Mouse (Mus musculus) kidney, adult 11 months (tissue): ENCODE measurements at regions not wholly inside any gene's neighbourhood (a gene's known extent, or its start where the extent isn't known, plus 50 kb on each side); places are given as distances from the start of the nearest gene placed in this dataset.

Experiments
- DNase-seq: peaks from one replicate; pipeline ENCODE4 v3.0.0; 2022

DNA sequence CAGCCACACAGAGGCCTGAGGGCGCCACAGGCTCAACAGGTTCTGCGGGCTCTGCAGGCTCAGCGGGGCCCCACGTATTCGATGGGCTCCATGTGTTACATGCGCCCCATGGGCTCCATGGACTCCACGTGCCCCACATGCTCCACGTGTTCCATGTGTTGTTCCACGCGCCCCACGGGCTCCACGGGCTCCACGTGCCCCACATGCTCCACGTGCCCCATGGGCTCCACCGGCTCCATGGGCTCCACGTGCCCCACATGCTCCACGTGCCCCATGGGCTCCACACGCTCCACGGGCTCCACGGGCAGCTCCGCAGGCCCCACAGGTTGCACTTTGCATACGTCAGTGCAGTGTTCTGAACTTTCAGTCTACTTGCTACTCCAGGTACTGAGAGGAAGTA is 114.0 kb upstream of the Map1b start:
- DNase-seq = no peak

DNA sequence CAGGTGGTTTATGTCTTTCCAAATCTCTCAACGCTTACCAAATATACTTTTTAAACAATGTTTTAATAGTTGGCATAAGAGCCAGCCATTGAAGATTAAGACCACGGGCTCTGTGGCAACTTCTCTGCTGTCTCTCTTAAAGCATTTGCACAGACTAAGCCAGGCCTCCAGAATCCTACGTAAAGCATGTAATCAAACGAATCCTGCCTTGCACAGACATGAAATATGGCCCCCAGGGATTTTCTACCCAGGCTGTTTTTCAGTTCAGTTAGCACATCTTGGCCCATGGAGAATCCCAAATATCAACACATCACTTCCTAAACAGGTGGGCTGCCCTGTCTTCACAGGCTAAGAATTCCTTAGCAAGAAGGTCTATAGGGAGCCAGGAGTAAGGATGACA is 108.9 kb upstream of the Map1b start:
- DNase-seq = no peak

DNA sequence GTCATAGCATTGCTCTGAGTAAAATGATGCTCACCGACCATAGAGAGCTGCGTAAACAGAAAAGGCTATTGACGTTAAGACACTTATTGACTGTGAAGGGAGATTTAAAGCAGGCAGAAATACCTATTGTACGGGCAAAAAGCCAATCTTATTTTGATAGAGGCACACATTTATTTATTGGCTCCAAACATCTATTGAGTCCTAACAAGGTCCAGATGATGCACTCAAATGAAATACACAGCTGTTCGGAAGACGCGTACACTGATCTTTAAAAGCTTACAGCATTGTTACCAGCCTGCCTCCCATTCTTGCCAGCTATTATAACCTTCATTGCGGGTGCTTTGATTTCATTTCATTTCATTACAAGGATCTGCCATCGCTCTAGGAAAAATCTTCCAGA is 102.0 kb upstream of the Map1b start:
- DNase-seq = no peak

DNA sequence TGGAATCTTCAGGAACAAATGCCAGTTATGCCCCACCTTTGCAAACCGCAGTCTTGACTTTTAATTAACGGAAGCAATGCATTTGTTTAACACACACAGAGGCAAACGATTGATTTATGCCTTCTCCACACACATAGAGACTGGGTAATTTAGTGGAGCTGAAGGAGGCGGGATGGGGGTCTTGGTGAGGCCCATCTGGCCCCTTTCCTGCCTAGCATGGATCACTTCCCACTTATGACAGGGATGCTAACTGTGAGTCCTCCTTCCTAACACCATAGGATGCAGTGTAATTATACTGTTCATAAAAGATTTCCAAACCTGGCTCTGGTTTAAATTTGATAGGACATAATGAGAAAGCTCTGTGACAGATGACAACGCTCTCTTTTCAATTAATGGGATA is 101.1 kb upstream of the Map1b start:
- DNase-seq = no peak

DNA sequence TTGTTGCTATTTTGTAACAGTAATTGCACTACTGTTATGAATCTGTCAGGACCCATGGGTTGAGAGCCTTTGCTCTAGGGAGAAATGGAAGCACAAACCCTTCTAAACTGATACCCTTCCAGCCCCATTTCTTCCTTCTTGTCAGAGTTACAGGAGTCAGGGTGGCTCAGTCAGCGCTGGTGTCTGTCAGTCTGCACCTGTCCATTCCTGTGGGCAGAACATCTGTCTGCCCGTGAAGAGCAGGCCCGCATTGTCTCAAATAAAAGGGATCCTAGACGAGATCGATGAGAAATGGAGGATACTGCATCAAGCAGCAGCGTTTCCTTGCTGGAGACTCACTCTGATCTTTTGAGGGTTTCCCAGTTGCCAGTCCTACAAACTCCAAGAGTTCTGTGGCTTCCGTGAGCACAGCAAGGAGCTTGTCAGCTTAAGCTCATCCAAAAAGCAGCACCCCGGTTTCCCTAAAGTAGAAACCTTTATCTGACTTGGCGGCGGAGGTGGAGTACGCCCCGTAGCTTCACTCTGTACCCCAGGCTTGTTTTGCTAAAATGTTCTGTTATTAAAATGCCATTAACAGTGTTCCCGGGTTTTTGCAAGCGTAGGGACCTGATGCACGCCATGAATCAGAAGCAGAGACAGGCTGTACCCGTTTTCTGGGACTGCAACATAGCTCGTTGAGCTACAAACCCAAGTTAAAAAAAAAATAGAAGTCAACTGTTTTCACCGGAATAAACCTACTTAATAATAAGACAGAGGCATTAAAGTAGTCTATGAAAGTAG is 95.6 kb upstream of the Map1b start:
- DNase-seq = no peak

DNA sequence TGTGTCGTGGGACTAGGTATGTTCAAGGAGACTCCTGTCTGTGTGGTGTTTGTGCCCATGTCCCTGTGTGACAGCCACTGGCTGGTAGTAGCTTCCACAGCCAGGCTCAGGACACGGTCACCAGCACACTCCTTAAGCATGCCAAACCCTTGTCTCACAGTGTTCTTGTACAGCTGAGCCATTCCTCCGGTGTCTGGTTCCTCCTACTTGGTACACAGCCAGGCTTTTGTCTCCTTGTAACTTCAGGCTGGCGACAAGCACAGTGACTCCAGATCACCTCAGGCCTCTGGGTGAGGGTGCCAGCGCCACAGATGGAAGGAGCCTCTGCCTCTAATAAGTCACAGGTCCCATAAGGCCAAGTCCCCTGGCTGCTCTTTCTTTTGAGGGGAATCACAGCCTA is 94.2 kb upstream of the Map1b start:
- no peak for DNase-seq

DNA sequence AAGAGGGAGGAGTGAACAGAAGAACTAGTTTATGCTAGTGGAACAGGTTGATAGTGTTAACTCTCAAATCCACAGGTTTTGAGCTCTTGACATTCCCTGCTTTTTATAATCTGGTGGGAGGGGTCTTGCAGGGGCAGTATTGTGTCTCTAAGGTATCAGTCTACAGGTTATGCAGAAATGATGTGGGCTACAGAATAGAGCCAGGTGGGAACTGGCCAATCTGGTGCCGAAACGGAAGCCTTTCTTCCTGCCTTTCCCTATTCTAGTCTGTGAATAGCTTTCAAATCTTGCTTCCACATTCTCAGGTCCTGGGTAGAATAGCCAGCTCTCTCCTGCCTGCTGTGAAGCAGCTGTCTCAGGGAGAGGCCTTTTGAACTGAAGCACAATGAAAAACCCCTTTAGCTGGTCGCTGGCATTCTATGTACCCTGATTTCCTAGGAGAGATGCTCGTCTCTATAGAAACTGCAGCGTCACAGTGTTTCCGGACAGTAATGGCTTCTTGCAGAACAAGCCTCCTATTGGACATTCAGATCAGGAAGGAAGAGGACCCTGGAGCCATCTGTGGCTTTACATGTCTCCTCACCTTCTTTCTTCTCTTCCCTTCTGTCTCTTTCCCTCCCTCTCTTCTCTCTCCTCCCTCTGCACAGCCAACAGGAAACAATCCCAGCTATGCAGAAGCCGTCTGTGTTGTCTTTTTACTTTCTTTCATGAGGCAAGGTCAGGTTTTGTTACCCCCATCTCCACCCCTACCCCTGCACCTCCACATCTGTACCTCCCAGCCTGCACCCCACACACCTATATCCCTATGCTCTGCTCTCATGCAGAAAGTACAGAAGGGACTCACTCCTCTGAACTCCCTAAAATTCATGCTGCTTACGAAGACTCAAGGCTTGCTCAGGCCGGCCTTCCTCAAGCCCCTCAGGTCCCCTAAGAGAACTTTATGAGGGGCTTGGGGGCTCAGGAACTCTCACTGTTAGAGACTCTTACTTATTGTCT is 93.1 kb upstream of the Map1b start:
- DNase-seq = no peak

DNA sequence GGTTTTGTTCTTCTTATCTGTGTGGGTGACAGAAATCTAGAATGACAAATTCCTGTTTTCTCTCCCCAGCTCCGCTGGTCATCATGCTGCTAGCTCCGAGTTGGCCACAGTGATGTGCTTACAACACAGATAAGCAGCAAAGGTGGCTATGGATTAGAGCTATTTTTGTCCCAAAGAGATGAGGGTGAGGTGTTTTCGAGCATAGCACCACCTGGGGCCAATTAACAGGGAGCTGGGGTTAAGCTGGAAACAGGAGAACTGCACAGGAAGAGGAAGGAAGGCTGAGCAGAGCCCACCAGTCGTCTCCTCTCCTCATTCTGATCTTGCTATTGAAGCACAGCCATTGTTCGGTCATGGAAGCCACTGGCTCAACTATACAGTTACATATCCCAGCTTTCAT is 92.3 kb upstream of the Map1b start:
- DNase-seq = no peak

DNA sequence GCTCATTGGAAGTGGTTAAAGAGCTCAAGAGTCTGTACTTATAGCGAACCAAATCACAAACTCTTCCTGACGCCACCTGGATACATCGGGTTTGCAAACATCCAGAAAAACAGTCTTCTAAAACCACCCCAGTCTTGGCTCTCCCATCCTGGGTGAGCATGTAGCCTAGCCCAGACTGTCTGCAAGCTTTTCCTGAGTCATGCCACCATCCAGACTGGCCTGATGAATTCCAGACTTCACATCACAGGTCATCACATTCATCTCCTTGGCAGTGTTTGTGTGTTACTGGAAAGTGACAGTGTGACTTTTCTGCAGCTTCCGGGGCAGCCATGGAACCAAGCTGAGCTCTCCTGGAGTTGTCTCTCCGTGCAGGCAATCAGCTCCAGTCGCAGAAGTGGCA is 90.9 kb upstream of the Map1b start:
- no peak for DNase-seq

DNA sequence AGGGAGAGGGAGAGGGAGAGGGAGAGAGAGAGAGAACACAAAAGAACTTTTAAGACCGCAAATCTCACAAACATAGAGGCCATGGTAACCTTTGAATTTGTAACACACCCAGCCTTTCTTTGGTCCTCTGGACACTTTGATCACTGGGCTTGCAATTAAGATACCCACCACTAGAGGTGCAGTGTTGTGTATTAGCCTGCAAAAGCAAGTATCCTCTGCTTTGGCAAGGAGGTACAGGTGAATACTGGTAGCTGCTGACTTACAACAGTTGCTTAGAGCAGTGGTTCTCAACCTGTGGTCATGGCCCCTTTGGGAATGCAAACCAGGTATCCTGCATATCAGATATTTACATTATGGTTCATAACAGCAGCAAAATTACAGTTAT is 90.3 kb upstream of the Map1b start:
- no peak for DNase-seq

DNA sequence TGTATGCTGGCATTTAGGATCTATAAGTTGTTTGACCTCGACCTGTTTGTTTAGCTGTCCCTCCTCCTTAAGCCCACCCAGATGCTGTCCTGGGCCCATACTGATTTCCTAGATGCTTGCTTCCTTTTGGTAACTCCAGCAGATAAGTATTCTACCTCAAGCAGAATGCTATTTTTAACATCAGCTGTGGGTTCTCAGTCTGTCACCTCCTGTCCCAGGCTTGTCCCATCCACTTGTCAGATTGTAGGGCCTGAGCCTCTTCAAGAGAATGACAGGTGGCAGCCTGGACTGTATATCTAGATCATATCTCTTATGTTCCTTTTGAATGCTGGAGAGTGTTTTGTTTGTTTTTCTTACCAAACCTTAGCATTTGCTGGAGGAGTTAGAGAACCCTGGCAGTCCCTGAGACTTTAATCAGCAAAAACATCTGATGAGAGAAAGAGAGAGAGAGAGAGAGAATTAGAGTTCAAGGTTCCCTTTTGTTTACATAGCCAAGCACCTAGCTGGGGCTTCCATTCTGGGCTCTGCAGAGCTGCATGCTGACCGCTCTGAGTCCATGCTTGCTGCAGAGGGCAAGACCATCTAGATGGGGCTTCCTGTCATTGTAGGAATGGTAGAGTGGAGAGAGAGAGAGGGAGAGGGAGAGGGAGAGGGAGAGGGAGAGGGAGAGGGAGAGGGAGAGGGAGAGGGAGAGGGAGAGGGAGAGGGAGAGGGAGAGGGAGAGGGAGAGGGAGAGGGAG is 89.7 kb upstream of the Map1b start:
- DNase-seq = no peak

DNA sequence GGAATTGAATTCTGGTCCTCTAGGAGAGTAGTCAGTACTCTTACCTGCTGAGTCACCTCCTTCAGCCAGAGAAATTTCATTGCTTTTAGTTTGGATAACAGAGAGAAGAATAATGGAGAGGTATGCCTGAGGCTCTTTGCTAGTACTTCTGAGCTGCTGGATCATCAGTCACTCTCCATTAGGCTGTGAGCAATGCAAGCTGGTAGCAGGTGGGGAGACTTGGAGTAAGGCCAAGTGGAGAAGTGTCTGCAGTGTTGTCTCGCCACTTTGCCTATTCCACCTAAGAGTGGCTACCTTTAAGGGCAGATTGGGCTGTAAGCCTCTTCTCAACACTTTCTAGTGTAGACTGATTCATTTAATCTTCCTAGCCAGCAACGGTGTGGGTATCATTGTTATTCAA is 81.6 kb upstream of the Map1b start:
- DNase-seq = no peak

DNA sequence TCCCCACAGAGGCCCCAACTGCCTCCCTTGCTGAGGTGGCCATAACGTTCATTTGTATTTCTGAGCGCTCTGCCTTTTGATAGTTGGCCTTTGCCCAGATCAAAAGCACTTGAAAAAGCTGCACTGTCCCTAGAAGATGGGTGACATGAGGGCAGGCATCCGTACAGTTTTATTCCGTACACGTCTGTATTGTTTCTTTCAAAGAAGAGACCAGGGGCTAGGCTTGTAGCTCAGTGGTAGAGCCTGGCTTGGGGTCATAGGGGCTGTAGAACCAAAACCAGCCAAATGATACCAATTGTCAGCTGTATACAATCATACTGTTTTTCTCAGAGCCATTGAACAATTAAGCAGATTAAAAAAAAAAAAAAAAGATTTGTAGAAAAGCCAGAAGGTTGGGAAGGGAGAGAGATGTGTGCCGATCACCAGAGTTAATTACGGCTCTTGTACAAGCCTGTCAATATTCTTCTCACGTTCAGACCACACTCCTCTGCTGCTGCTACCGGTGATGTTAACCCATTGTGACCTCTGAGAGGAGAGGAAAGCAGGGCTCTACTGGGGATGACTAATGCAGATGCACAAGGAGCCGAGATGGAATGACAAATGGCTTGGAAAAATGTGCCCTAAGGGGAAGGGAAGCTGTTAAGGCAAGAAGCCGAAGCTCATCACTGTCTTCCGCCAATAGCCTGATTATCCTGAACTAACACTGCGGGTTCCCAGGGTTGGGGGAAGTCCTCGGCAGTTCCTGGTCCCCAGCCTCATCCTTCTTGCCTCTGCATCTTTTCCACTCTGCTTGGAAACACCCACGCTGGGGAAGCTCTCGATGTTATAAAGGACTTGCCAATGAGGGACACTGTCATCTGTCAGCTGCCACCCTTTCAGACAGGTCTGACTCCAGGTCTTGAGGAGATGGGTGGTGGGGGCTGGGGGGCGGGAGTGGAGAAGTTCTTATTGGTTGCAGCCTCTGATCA is 77.8 kb upstream of the Map1b start:
- DNase-seq = no peak

DNA sequence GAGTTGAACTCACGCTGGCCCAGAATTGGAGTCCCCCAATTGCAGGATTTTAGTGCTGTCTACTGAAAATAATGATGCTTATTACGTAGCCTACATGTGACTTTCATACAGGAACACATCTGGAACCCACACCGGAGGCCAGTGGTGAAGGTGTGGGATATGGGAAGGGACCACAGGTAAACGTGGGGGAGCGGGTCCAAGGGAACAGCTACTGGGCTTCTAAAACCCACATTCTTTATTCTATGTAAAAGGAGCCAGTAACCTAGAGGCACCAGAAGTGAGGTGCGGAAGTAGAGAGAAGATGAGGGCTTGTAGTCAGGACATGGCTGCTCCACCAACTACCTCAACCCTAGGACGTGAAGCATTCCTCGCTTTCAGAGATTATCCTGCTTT is 76.9 kb upstream of the Map1b start:
- DNase-seq = no peak

DNA sequence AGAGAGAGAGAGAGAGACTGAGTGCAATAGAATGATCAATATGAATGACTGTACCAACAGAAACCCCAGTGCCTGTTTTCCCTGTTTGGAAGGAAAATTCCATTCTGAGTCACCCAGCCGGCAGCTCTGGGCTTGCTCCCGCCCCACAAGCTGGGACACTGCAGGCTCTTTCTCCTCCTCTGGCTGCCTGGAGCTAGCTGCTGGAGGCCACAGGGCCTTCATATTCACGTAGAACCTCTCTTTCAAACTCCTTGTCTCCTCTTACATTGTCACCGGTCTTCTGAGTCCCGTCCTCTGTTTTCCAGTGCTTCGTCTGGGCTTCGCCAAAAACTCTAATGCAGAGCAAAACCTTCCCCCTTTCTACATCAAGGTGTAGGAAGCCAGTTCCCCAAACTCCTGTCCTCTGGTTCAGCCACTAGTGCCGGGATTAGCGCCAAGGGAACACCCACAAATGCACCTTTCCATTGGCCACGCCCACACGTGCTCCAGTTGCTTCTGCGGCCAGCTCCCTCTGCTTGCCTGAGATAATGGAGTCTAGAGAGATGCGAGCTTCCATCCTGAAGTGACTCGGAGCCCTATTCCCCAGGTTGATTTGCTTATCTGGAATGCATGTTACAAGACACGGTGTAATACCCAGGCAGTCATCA is 76.4 kb upstream of the Map1b start:
- DNase-seq = peak; percentile 37

DNA sequence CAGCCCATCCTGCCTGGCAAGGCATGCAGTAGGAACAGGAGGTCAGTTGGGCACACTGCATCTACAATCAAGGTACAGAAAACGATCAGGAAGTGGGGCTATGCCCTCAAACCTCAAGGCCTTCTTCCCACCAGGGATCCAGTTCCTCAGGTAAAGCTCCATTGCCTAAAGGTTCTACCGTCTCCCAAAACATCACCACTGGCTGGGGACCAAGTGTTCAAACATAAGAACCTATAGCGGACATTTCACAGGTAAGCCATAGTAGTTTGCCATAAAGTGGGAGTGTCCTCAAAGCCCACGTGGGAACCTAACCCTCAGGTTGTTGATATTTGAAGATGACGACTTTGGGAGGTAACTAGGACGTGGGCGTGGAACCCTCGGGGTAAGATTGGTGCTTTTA is 72.3 kb upstream of the Map1b start:
- no peak for DNase-seq

DNA sequence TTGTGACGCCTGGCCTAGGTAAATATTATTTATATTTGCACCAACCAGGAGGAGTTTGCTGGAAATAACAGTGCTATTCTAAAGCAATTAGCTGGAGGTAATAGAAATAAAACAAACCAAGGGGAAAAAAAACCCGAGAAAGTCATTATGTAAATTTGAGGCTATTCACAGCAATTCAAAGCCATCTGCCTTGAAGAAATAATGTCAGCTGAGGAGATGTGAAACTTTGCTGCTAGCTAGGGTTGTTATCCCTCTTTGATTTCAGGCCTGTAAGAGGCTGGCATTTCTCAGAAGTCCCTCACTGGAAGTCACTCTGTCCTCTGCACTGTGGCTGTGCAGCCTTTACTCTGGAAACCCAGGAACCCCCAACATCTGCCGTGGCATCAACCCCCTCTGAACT is 67.5 kb upstream of the Map1b start:
- no peak for DNase-seq

DNA sequence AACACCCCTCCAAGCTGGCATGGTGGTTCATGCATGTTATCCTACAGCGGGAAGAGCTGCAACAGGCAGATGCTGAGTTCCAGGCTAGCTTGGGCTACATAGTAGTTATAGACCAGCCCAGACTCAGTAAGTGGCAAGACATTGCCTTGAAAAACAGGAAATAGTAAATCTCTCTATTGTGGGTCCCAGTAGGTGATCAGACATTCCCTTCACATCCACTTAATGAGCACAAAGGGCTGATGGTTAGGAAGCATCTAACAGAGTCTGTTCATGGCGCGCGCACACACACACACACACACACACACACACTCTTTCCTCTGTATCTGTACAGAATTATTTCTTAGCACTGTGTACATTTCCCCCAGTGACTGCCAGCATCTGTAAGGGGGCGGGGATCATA is 64.0 kb upstream of the Map1b start:
- DNase-seq = no peak

DNA sequence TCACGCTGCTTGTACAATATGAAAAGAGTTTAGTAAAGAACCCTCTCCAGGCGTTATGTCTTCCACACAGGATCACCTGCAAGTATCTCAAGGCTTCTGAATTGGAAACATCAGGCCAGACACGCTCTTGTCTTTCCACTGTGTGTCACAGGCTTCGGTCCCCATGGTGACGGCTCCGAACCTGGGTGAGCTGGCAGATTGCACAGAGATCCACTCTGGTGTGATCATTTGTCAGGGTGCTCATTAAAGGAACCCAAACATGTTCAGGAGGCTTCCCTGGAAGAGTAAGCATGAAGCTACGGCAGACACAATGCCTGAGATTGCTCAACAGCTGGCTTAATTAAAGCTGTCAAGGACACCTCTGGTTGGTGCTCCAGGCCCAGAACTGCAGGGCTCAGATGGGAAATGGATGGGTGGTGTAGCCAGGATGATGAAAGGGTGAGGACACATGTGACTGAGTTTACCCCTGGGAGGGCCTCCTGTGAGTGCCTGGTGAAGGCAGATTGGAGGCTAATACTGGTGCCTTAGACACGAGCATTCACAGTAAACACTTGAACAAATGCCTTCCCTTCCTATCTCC is 63.3 kb upstream of the Map1b start:
- no peak for DNase-seq

DNA sequence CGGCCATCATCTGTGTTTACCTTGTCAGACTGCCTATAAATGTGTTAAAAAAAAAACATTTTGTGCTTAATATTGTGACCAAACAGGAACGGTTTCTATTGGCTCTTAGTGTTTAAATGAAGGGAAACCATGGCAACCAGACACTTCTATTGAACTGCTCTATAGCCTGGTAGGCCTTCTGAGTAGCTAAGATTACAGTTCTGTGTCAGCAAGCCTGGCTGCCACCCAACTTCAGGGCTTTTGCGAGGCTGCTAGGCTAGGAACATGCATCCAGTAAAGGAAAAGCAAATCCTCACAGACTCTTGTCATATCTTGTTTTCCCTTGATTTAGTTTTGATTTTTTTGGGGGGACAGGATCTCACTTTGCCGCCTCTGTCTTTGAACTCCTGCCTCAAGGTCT is 61.3 kb upstream of the Map1b start:
- DNase-seq = no peak

DNA sequence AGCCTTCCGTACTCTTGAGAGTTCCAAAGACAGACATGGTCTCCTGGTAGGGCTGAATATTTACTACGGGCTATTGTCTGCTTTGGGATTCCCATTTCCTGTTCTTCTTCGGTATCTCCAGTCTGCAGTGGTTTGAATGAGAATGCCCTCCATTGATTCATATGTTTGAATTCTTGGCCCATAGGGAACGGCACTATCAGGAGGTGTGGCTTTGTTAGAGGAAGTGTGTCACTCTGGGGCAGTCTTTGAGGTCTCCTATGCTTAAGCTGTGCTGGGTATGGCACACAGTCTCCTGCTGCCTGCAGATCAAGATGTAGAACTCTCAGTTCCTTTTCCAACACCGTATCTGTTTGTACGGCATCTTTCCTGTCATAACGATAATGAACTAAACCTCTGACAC is 56.7 kb upstream of the Map1b start:
- DNase-seq = no peak
